Mouse (Mus musculus) limb, embryonic 14.5 days (tissue): ENCODE measurements around the gene Tll2. TPM values are rescaled to one million over a fixed set of nuclear protein-coding genes. Genes with fewer than 3 reads are reported as not detected.

Experiments used
- ATAC-seq: fragments of 200-750 bp; cut with Nextera tagmentation; 2 replicates; pipeline ENCODE4 v1.8.0; 2017; ENCODE audit warnings: low read depth, moderate number of reproducible peaks, moderate TSS enrichment; ENCODE audit not compliant: low FRiP score
- DNase-seq: peaks from one replicate; pipeline ENCODE4 v3.0.0-alpha.2; 2015; ENCODE audit warnings: low spot score
- H3K27ac ChIP-seq: fragments of 300-500 bp; sonication (generic); replicated peaks from 2 replicates; pipeline ENCODE4 v1.5.1; 2014; ENCODE audit warnings: low read depth, mild to moderate bottlenecking, low read length, moderate library complexity, mixed read lengths
- H3K27me3 ChIP-seq: fragments of 300-500 bp; sonication (generic); 2 replicates; pipeline ENCODE4 v1.6.1; 2014; ENCODE audit warnings: low read length, mixed read lengths; ENCODE audit not compliant: control insufficient read depth, insufficient read depth
- H3K36me3 ChIP-seq: fragments of 300-500 bp; sonication (generic); 2 replicates; pipeline ENCODE4 v1.6.1; 2014; ENCODE audit warnings: mild to moderate bottlenecking, low read length, moderate library complexity, mixed read lengths; ENCODE audit not compliant: control insufficient read depth, insufficient read depth
- H3K4me1 ChIP-seq: fragments of 300-500 bp; sonication (generic); 2 replicates; pipeline ENCODE4 v1.6.1; 2014; ENCODE audit warnings: antibody characterized with exemption, low read length, mixed read lengths; ENCODE audit not compliant: control insufficient read depth, insufficient read depth
- H3K4me2 ChIP-seq: fragments of 300-500 bp; sonication (generic); replicated peaks from 2 replicates; pipeline ENCODE4 v1.6.1; 2014; ENCODE audit warnings: low read depth, mild to moderate bottlenecking, low read length, moderate library complexity; ENCODE audit not compliant: severe bottlenecking
- H3K4me3 ChIP-seq: fragments of 300-500 bp; sonication (generic); replicated peaks from 2 replicates; pipeline ENCODE4 v1.5.1; 2014; ENCODE audit warnings: low read length
- H3K9ac ChIP-seq: fragments of 300-500 bp; sonication (generic); 2 replicates; pipeline ENCODE4 v1.6.1; 2014; ENCODE audit warnings: mild to moderate bottlenecking, low read depth, low read length, moderate library complexity; ENCODE audit not compliant: severe bottlenecking
- H3K9me3 ChIP-seq: fragments of 300-500 bp; sonication (generic); 2 replicates; pipeline ENCODE4 v1.6.1; 2016; ENCODE audit warnings: low read length; ENCODE audit not compliant: control insufficient read depth
- POLR2A ChIP-seq: fragments of 200-500 bp; IDR thresholded peaks from 2 replicates; pipeline ENCODE4 v1.8.0; 2012; ENCODE audit warnings: inconsistent platforms, mild to moderate bottlenecking, moderate library complexity, borderline replicate concordance; ENCODE audit not compliant: insufficient read depth, insufficient read length; ENCODE audit errors: extremely low read depth
- WGBS: fragments of 180-500 bp; shearing (Covaris S2); extraction: QIAGEN DNeasy Blood & Tissue Kit; methylation state at CpG from one replicate; pipeline ENCODE4 v1.1.7; 2014; 5-methylcytosine and 5-hydroxymethylcytosine counted together
- polyA plus RNA-seq, 2 experiments: library from polyadenylated mRNA; depleted of rRNA in 1 of 2; stranded (reverse) in 1 of 2; unstranded in 1 of 2; fragments of >200 nt; fragmentation: Nextera tagmentation in 1 of 2; extraction: Ambion mirVana in 1 of 2; gene quantifications; 2 replicates each; pipeline versions ENCODE4 v1.2.1 to v1.2.3; 2012 to 2014

The Tll2 gene
- polyA plus RNA-seq, 2 experiments = 1.0 to 1.7 TPM

- no peak for DNase-seq
- no peak overlapping the region for H3K27ac ChIP-seq
- ATAC-seq = no peak
- H3K9me3 ChIP-seq = no peaks in the 10 kb centered on the region
- 0 out of 2 replicates have a peak, but pooled peaks cover 4% of the 10 kb centered on the region for H3K27me3 ChIP-seq
- H3K4me3 ChIP-seq = no peak overlapping the region
- H3K36me3 ChIP-seq = no peaks in the 10 kb centered on the region
- no peak overlapping the region for H3K9ac ChIP-seq
- WGBS = 30% methylated on average over 5 of the region's 5 CpGs
- TF ChIP-seq POLR2A = no peak
- H3K4me2 ChIP-seq = no peak overlapping the region
- H3K4me1 ChIP-seq = peaks cover 12% of the 10 kb centered on the region
Measured at GRCm38 (mm10) chr19:41114611-41115010, 92.0 kb downstream of the Tll2 start.

GRCm38 (mm10) chr19:41113911-41114531, 92.6 kb downstream of the Tll2 start:
- WGBS = 77% methylated on average over 17 of the region's 17 CpGs

GRCm38 (mm10) chr19:41112609-41113008, 94.0 kb downstream of the Tll2 start:
- Histone ChIP-seq H3K9ac (no peak overlapping the region), H3K4me1 (peaks cover 13% of the 10 kb centered on the region), H3K36me3 (no peaks in the 10 kb centered on the region)

More at GRCm38 (mm10) chr19:41113911-41114531, 92.6 kb downstream of the Tll2 start:
- Histone ChIP-seq H3K4me3 (no peak overlapping the region), H3K4me2 (no peak overlapping the region), H3K9me3 (no peaks in the 10 kb centered on the region), H3K36me3 (no peaks in the 10 kb centered on the region), H3K4me1 (peaks cover 15% of the 10 kb centered on the region), H3K9ac (no peak overlapping the region), H3K27ac (no peak overlapping the region), H3K27me3 (0 out of 2 replicates have a peak, but pooled peaks cover 4% of the 10 kb centered on the region)
- TF ChIP-seq POLR2A = no peak
- ATAC-seq = no peak
- DNase-seq = no peak

GRCm38 (mm10) chr19:41109991-41110390, 96.6 kb downstream of the Tll2 start:
- no peak overlapping the region for H3K4me3 ChIP-seq
- 47% methylated on average over 5 of the region's 5 CpGs for WGBS
- no peak for TF ChIP-seq POLR2A
- H3K27ac ChIP-seq = no peak overlapping the region
- no peak overlapping the region for H3K9ac ChIP-seq
- no peak overlapping the region for H3K4me2 ChIP-seq
- DNase-seq = no peak
- no peaks in the 10 kb centered on the region for H3K9me3 ChIP-seq
- H3K4me1 ChIP-seq = peaks cover 19% of the 10 kb centered on the region
- H3K36me3 ChIP-seq = no peaks in the 10 kb centered on the region
- ATAC-seq = no peak
- 0 out of 2 replicates have a peak, but pooled peaks cover 4% of the 10 kb centered on the region for H3K27me3 ChIP-seq

More at GRCm38 (mm10) chr19:41112609-41113008, 94.0 kb downstream of the Tll2 start:
- ATAC-seq = no peak
- H3K4me2 ChIP-seq = no peak overlapping the region
- no peak for DNase-seq
- WGBS = 21% methylated on average over 6 of the region's 6 CpGs
- H3K4me3 ChIP-seq = no peak overlapping the region
- H3K9me3 ChIP-seq = no peaks in the 10 kb centered on the region
- H3K27ac ChIP-seq = no peak overlapping the region
- 0 out of 2 replicates have a peak, but pooled peaks cover 4% of the 10 kb centered on the region for H3K27me3 ChIP-seq
- TF ChIP-seq POLR2A = no peak

GRCm38 (mm10) chr19:41109496-41109895, 97.1 kb downstream of the Tll2 start:
- Histone ChIP-seq H3K4me2 (no peak overlapping the region), H3K27me3 (0 out of 2 replicates have a peak, but pooled peaks cover 4% of the 10 kb centered on the region), H3K9me3 (no peaks in the 10 kb centered on the region), H3K36me3 (no peaks in the 10 kb centered on the region), H3K27ac (no peak overlapping the region), H3K4me1 (peaks cover 19% of the 10 kb centered on the region), H3K9ac (no peak overlapping the region), H3K4me3 (no peak overlapping the region)
- 60% methylated on average over 8 of the region's 8 CpGs for WGBS
- no peak for ATAC-seq
- TF ChIP-seq POLR2A = no peak
- no peak for DNase-seq
